Mouse (Mus musculus): Measurements from ENCODE around the gene Mall. TPM values are rescaled to one million over a fixed set of nuclear protein-coding genes. Genes with fewer than 3 reads are reported as not detected.

Mall gene
- total and polyA plus RNA-seq, 3 experiments, result not detected

DNA sequence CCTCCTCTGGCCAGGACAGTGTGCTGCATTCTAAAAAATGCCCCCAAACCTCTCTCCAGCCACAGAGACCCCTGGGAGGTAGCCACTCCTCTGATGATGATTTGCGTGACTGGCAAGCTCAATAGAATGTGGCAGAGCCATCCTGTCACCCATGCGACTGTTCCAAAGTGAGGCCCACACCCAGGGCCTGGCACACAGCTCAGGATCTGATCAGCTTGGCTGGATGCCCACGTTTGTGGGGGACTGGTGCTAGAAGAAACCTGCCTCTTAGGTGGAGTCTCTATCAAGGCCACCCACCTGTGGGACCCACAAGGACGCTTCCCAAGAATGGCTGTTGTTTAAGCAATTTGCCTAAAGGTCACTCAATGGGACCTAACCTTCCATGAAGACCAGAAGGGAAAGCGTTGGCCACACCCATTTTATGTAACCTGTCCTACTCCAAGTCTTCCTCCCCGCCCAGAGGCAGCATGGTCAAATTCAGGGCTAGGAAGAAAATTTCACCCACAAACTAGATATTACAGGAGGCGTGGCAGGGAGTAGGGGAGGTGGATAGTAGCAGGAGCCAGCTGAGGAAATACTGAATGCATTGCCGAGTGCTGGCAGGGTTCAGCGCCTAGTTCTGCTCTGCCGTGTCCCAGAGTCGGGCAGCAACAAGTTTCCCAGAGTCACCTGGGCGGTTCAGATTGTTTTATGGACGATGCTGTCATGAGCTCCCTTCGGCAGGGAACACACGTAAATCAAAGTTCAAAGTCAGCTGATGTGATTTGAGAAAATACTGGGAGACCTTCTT, 876 bp downstream of the Mall start:
- TF ChIP-seq TCF12 (IDR thresholded peaks at IDR 0.05; ENCODE audit: low read depth, low read length), result no peak
- no peak for TF ChIP-seq ZC3H11A (IDR thresholded peaks at IDR 0.05; ENCODE audit: low read depth, low read length)
- TF ChIP-seq MYB (IDR thresholded peaks at IDR 0.05; ENCODE audit: low read depth, low read length), result no peak
- no peak for TF ChIP-seq E2F4 (IDR thresholded peaks at IDR 0.05; ENCODE audit: borderline replicate concordance, low read depth, low read length)
- no peak for TF ChIP-seq UBTF (IDR thresholded peaks at IDR 0.05; ENCODE audit: borderline replicate concordance, insufficient read depth, low read depth, low read length)
- no peak for TF ChIP-seq RCOR1 (IDR thresholded peaks at IDR 0.05; ENCODE audit: low read depth, low read length)
- no peak for TF ChIP-seq JUND (IDR thresholded peaks at IDR 0.05; ENCODE audit: low read depth, low read length)
- no peak for TF ChIP-seq NELFE (IDR thresholded peaks at IDR 0.05; ENCODE audit: low read depth, low read length)
- no peak for TF ChIP-seq POLR2AphosphoS5 (IDR thresholded peaks at IDR 0.05; ENCODE audit: borderline replicate concordance, low read depth, low read length)
- no peak for DNase-seq (ENCODE audit: low read depth, low spot score)
- peaks cover 0 to 1% of the 10 kb centered on the region in 2 experiments; a peak in 3 of 4 replicates for H3K27me3 ChIP-seq (ENCODE audit: control insufficient read depth in 1 of 2, insufficient read depth in 2 of 2, low read length in 2 of 2)
- H3K27ac ChIP-seq (ENCODE audit: control insufficient read depth, low read depth, low read length), result no peak overlapping the region
- H3K4me1 ChIP-seq (ENCODE audit: control insufficient read depth in 1 of 2, insufficient read depth in 2 of 2, low read length in 2 of 2), result no peaks in the 10 kb centered on the region
- no peaks in the 10 kb centered on the region for H3K9me3 ChIP-seq (replicated peaks; ENCODE audit: insufficient read depth, low read length)
- H3K79me2 ChIP-seq (ENCODE audit: control insufficient read depth, insufficient read depth, low read length, poor library complexity), result no peaks in the 10 kb centered on the region
- H3K4me3 ChIP-seq (ENCODE audit: control insufficient read depth in 1 of 2, insufficient read depth in 1 of 2, low read depth in 2 of 2, low read length in 2 of 2), result no peak overlapping the region
- no peak overlapping the region for H3K9ac ChIP-seq (ENCODE audit: control insufficient read depth, low read depth, low read length, poor library complexity, severe bottlenecking)
- no peaks in the 10 kb centered on the region for H3K36me3 ChIP-seq (ENCODE audit: control insufficient read depth in 1 of 2, insufficient read depth in 2 of 2, low read length in 2 of 2)

DNA sequence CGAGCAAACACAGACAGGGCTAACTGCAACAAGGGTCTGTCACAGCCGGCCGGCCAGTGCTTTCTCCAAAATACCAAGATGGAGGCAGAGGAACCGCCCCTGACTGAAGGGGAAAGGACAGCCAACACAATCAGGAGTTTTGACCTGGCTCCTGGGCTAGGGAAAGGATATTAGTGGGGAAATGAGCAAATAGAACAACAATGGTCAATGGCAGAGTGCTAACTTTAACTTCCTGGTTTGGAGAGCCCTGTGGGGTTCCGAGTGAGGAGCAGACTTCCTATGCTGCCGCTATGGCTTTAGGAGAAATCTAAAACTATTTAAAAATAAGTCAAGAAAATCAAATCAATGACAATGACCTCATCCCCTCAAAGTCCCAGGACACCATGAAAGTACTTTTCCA, 1.6 kb downstream of the Mall start:
- no peaks in the 10 kb centered on the region for H3K4me1 ChIP-seq (ENCODE audit: control insufficient read depth in 1 of 2, insufficient read depth in 2 of 2, low read length in 2 of 2)
- no peak for TF ChIP-seq USF1 (IDR thresholded peaks at IDR 0.05; ENCODE audit: low read depth, low read length)
- no peak for TF ChIP-seq RCOR1 (IDR thresholded peaks at IDR 0.05; ENCODE audit: low read depth, low read length)
- no peak for TF ChIP-seq USF2 (IDR thresholded peaks at IDR 0.05; ENCODE audit: borderline replicate concordance in 1 of 2, insufficient read depth in 1 of 2, low read depth in 1 of 2, low read length in 2 of 2)
- no peak for TF ChIP-seq MAZ (IDR thresholded peaks at IDR 0.05; ENCODE audit: low read depth, low read length)
- TF ChIP-seq NRF1 (IDR thresholded peaks at IDR 0.05; ENCODE audit: insufficient read depth, low read depth, low read length, poor library complexity, severe bottlenecking), result no peak
- TF ChIP-seq RAD21 (IDR thresholded peaks at IDR 0.05; ENCODE audit: low read depth, low read length), result no peak
- TF ChIP-seq ELF1 (IDR thresholded peaks at IDR 0.05; ENCODE audit: low read depth, low read length), result no peak
- no peak overlapping the region for H3K27ac ChIP-seq (ENCODE audit: control insufficient read depth, low read depth, low read length)
- no peak overlapping the region for H3K9ac ChIP-seq (ENCODE audit: control insufficient read depth, low read depth, low read length, poor library complexity, severe bottlenecking)
- H3K36me3 ChIP-seq (ENCODE audit: control insufficient read depth in 1 of 2, insufficient read depth in 2 of 2, low read length in 2 of 2), result no peaks in the 10 kb centered on the region
- no peak overlapping the region for H3K4me3 ChIP-seq (ENCODE audit: control insufficient read depth in 1 of 2, insufficient read depth in 1 of 2, low read depth in 2 of 2, low read length in 2 of 2)
- peaks cover 0 to 1% of the 10 kb centered on the region in 2 experiments; a peak in 3 of 4 replicates for H3K27me3 ChIP-seq (ENCODE audit: control insufficient read depth in 1 of 2, insufficient read depth in 2 of 2, low read length in 2 of 2)
- no peak for DNase-seq (ENCODE audit: low read depth, low spot score)
- H3K79me2 ChIP-seq (ENCODE audit: control insufficient read depth, insufficient read depth, low read length, poor library complexity), result no peaks in the 10 kb centered on the region
- H3K9me3 ChIP-seq (replicated peaks; ENCODE audit: insufficient read depth, low read length), result no peaks in the 10 kb centered on the region

All from MEL (cell line).